Mouse (Mus musculus): ENCODE measurements around the gene Dffb.

- TF ChIP-seq EP300 (IDR thresholded peaks at IDR 0.05; ENCODE audit: low read depth) (no peak), CTCF (IDR thresholded peaks at IDR 0.05; ENCODE audit: low read depth) (peak; percentile 12)
These were observed 18.1 kb downstream of the Dffb start, which contains the start of gene A430005L14Rik for GRCm38 (mm10) chr4:153956569-153957405.

All from heart, postnatal 0 days (tissue).